In genomic region chr8:72497911-72498310, GRCm38 (mm10) we compare ENCODE assay signal across 19 mouse cellular contexts. TPM values are rescaled to one million over a fixed set of nuclear protein-coding genes. Genes with fewer than 3 reads are reported as not detected.
"Had no signal": no experiment of that assay in that cellular context is flagged by ENCODE, and none has a peak within 500 bp of the region (broad histone marks: within the 10 kb centered on the region; RNA-seq: fewer than 3 reads in every experiment).

No protein-coding gene starts in this region.

- H3K9ac ChIP-seq: lung, embryonic 14.5 days; midbrain, embryonic 13.5 days; midbrain, embryonic 15.5 days; neural tube, embryonic 13.5 days; neural tube, embryonic 15.5 days had no signal

- H3K4me3 ChIP-seq: midbrain, embryonic 13.5 days; midbrain, embryonic 15.5 days; myocyte; neural tube, embryonic 13.5 days; neural tube, embryonic 15.5 days had no signal

- H3K27ac ChIP-seq: midbrain, embryonic 13.5 days; midbrain, embryonic 15.5 days; neural tube, embryonic 13.5 days; neural tube, embryonic 15.5 days had no signal

- DNase-seq: lung, adult 18-20 months; lung, embryonic 14.5 days; lung, postnatal 10 days; lung, postnatal 4 days; retina, postnatal 1 day; right cerebral cortex, adult 18-20 months; right cerebral cortex, postnatal 25 days; right cerebral cortex, postnatal 4 days; spleen, adult 18-20 months; thymus, adult 18-20 months; thymus, postnatal 14 days; thymus, postnatal 36 days had no signal

- H3K9me3 ChIP-seq: midbrain, embryonic 13.5 days; midbrain, embryonic 15.5 days; neural tube, embryonic 13.5 days; neural tube, embryonic 15.5 days had no signal

- ATAC-seq: midbrain, embryonic 13.5 days; midbrain, embryonic 15.5 days had no signal

- H3K4me2 ChIP-seq: lung, embryonic 14.5 days; midbrain, embryonic 11.5 days; midbrain, embryonic 13.5 days; midbrain, embryonic 15.5 days; neural tube, embryonic 13.5 days; neural tube, embryonic 15.5 days had no signal

- H3K27me3 ChIP-seq: midbrain, embryonic 13.5 days; midbrain, embryonic 15.5 days; neural tube, embryonic 13.5 days; neural tube, embryonic 15.5 days had no signal

RNA-seq across cellular contexts. Expression of gene Calr3, which starts 54.2 kb away (rescaled TPM):
- polyA plus RNA-seq: small intestine, adult 2 months had no signal
